Mouse (Mus musculus): ENCODE measurements around the gene Slc9a3.
A peak's percentile ranks its signal among the peaks of the same experiment; 100 is the strongest.

Gene Slc9a3

DNA sequence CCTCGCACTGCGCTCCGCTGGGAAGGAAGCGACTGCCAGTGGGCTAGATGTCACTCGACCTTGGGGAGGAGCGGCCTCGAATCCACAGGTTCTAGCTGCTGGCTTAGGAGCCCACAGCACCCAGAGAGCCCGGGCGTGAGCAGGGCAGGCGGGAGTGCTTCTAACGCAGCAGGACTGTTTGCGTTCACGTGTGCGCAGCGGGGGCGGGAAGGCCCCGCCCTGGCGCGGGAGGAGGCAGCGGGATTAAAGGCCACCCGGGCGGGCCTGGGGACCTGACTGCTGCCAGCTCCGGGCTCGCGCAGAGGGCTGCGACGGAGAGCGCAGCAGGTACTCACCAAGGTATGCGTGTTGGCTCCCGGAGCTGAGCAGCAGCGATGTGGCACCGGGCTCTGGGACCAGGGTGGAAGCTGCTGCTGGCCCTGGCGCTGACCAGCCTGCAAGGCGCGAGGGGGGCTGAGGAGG is at the start of gene Slc9a3:
TSS of gene Slc9a3 (plus strand) at position 317 of the 462 bp plus-strand sequence.
- peak; percentile 69 to 90 for DNase-seq

GRCm38 (mm10) chr13:74071714-74072113 is 49.5 kb upstream of the Slc9a3 start:
- DNase-seq: no peak

DNA sequence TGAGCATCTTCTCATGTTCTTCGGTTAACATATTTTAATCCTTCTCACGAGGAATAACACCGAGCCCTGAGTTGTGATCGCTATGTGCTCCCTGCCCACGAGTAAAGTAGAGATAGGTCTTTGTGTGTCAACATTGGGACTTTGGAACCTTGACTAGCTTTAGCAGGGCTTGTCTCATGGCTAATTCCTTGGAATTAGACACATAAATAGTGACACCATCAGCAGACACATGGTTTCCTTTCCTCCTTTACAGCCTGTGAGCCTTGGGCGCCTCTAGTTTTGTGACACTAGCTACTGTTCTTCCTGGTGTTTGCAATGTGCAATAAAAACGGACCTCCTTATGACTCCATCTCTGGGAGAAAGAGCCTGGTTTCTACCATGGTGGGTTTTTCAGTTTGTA is 47.9 kb upstream of the Slc9a3 start:
- no peak for DNase-seq

DNA sequence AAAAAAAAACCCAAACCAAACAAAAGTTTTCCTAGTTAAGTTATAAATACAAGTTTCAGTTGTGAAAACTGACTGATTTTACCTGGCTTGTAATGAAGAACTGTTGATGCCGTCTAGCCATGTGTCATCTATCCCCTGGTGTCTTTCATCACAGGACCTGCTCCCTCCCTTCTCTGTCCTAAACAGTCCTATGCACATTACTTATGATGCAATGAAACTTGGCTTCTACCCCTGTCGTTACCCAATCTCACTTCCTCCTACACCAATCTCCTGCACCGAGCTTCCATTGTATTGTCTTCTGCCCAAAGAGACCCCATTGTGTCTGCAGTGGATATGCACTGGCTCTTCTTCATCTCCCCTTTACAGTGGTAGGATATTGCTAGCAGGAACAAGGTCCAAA is 31.0 kb upstream of the Slc9a3 start:
- DNase-seq: no peak

GRCm38 (mm10) chr13:74095936-74096335 is 25.3 kb upstream of the Slc9a3 start:
- DNase-seq: no peak

GRCm38 (mm10) chr13:74096715-74097363 is 24.4 kb upstream of the Slc9a3 start:
- peak; percentile 74 to 79 for DNase-seq

GRCm38 (mm10) chr13:74098913-74099312 is 22.3 kb upstream of the Slc9a3 start:
- DNase-seq: no peak

GRCm38 (mm10) chr13:74102108-74102830 is 19.0 kb upstream of the Slc9a3 start:
- DNase-seq: no peak

DNA sequence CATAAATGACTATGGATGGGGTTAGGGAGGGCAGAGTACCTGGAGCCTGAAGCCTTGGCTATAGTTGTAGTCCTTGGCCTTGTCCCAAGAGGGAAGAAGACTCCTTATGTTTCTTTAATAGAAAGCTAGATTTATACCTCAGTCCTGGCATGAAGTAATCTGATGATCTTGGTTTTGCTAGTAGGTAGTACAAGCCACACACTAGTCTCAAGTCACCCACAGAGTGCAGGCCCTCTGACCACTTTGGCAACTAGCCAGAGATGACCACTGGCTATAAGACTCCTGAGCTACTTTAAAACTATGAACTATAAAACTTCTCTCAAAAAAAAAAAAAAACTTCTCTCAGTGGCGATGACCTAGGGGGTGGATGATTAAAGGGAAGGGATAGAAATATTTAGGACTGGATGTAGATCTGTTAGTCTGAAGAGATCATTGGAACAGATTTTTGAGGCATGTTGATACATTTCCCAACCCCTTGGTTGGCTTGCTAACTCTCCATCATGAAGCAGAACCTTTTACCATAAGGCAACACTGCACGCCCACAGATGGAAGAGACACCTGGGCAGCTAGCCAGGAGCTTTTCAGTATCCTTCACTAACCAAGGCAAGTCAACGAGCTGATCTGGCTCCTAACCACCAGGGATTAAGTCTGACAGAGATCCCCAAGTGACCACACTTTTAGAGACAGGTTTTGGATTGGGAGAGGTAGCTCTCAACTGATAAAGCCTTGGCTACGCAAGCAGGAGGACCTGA is 18.2 kb upstream of the Slc9a3 start:
- DNase-seq: no peak

GRCm38 (mm10) chr13:74104417-74104816 is 16.8 kb upstream of the Slc9a3 start:
- no peak for DNase-seq

- peak in 1 of 2 experiments; percentile 45 for DNase-seq
Measured at GRCm38 (mm10) chr13:74107410-74107809, 13.8 kb upstream of the Slc9a3 start.

GRCm38 (mm10) chr13:74112593-74112992 is 8.7 kb upstream of the Slc9a3 start:
- DNase-seq: peak in 1 of 2 experiments; percentile 12

GRCm38 (mm10) chr13:74113626-74114191 is 7.5 kb upstream of the Slc9a3 start:
- peak in 1 of 2 experiments; percentile 41 for DNase-seq

DNA sequence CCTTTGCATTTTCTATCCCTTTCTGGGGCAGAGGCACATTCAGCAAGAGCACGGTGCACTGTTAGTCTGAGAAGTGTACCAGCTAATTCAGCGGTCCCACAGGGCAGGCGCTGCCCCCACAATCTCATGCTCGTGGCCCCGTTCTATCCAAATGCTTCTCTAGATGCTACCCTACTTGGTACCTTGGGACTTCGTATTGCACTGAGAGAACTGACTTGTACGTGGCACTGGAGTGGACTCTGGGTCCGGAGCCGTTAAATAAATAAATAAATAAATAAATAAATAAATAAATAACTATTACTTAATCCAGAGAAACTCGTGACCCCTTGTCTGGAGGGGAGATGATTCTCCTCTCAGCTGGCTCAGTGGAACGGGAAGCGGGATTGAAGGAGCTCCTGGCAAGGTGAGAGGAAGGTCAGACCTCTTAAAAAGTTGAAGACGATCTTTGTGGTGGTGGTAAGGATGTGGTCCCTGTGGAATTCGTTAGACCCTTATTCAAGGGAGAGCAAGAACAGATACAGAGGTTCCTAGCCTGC is 606 bp downstream of the Slc9a3 start:
- DNase-seq: peak in 1 of 2 experiments; percentile 58

DNA sequence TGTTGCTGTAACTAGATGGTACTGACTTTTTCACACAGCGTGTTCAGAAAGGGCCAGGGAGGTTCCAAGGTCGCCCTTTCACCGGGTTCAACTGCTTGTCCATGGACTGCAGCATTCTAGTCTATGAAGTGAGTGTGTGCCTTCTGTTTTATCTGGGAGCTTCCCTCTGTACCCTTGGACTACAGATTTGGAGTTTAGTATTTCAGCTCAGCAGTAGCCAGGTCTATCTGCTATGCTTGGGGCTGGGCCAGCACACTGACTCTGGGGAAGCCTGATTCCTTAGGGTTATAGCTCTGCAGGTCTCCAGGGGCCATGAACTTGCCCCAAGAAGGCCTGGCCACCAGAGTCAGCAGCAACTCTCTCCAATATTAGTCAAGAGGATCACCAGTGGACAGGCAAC is 1.4 kb downstream of the Slc9a3 start:
- peak; percentile 40 to 52 for DNase-seq

DNA sequence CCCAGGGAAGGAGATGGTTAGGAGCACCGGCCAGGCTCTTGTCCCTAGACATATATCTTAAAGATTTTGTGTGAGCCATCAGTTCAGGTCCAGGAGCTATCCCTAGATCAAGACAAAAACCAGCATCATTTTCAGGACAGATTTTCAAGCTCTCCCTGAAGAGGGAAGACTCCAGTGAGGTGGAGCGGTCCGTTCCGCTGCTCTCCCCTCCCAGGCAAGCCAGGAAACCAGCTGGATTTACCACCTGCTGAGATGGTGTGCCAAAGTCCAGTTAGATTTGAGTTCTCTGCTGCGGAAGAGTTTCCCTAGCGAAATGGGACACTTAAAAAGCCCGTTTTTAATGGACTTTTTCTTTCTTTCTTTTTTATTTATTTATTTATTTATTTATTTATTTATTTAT is 6.3 kb downstream of the Slc9a3 start:
- DNase-seq: peak; percentile 62 to 86

- peak; percentile 86 to 89 for DNase-seq
Measured at GRCm38 (mm10) chr13:74129909-74130308, 8.7 kb downstream of the Slc9a3 start.

- peak; percentile 50 for DNase-seq
Measured at GRCm38 (mm10) chr13:74138906-74139647, 17.8 kb downstream of the Slc9a3 start.

- peak; percentile 40 to 81 for DNase-seq
Measured at GRCm38 (mm10) chr13:74140793-74141192, 19.5 kb downstream of the Slc9a3 start.

GRCm38 (mm10) chr13:74143282-74143681 is 22.0 kb downstream of the Slc9a3 start:
- peak in 1 of 2 experiments; percentile 74 for DNase-seq

DNA sequence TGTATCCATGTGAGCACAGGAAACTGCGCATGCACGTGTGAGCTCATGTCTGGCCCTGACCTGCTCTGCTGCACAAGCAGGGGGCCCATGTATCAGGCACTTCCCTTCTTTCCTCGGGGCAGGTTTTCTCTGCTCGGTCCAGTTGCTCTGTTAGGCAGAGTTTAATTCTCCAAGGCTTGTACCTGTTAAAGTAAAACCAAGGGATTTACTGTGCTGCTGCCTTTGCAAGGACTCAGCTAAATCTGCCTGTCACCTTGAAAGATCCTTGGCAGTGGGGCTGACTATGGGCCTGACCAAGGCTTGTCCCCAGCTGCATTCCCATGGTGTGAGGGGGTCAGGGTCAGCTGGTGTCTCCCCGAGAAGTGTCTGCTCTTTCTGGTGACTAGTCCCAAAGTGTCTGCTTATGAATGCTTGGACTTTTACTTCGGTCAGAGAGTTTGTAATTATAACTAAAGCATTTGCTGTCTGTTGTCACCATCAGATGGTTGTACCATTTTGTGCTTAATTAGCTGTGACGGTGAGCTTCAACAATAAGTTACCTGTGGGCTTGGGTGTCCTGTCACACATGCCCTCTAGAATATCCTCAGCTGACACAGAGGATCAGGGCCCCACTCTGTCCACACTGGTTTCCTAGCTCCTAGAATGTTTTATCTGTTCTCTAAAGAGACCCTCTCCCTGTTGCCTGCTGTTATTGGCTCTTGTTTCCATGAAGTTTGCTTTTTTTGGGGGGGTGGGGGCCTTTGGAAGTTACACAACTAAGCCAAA is 23.0 kb downstream of the Slc9a3 start:
- peak; percentile 66 to 88 for DNase-seq
